Mouse (Mus musculus): Measurements from ENCODE around the gene Ptf1a.

GRCm38 (mm10) chr2:19455228-19455627 is 9.8 kb downstream of the Ptf1a start:
- TF ChIP-seq MAFK (IDR thresholded peaks at IDR 0.05; ENCODE audit: insufficient replicate concordance, low read length) (no peak), E2F4 (IDR thresholded peaks at IDR 0.05; ENCODE audit: insufficient replicate concordance, low read depth, low read length) (no peak), CTCF (conservative IDR thresholded peaks at IDR 0.05 in 1 of 2, IDR thresholded peaks at IDR 0.05 in 1 of 2; ENCODE audit: low read depth in 2 of 2, low read length in 2 of 2) (no peak), ZMIZ1 (IDR thresholded peaks at IDR 0.05; ENCODE audit: low read depth, low read length) (no peak), TCF12 (IDR thresholded peaks at IDR 0.05; ENCODE audit: low read depth, low read length) (no peak), HCFC1 (IDR thresholded peaks at IDR 0.05; ENCODE audit: low read depth, low read length) (no peak), USF1 (IDR thresholded peaks at IDR 0.05; ENCODE audit: low read depth, low read length) (no peak), POLR2A (IDR thresholded peaks at IDR 0.05; ENCODE audit: low read depth, low read length) (no peak), SMC3 (IDR thresholded peaks at IDR 0.05; ENCODE audit: low read depth, low read length) (no peak), ZC3H11A (IDR thresholded peaks at IDR 0.05; ENCODE audit: low read depth, low read length) (no peak)
